ENCODE assay signal across 7 mouse cellular contexts in the genomic region with DNA sequence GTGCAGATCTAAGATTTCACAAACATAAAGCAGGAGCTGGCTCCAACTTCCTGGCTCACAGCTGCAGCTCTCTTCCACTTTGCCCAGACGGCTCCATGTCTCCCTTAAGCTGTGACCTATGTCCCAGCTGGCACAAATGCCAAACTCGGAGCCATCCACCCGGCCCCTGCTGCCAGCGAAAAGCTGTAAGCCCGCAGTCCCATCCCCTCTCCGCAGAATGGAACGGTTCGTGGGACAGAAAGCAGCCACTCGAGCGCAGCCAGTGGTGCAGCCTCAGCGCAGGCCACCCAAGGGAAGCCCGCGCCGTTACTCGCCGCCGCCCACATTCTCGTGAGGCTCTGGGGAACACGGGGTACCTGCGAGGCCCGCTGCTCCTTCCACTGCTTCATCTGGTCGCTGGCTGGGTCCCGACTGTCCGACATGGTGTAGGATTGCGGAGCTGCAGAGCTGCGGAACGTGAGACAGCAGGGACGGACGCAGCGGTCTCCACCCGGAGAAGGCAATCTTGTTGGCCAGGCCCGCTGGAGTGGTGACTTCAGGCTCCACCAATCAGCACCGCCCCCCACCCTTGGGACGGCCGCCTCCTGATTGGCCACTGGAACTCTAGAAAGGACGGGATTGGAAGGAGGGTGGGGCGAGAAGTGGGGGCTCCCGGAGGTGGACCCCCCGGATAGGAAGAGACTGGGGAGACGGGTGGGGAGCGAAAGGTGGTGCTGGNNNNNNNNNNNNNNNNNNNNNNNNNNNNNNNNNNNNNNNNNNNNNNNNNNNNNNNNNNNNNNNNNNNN. TPM values are rescaled to one million over a fixed set of nuclear protein-coding genes. Genes with fewer than 3 reads are reported as not detected.
DNase-seq lines count a peak whose midpoint lies in the region; ATAC-seq lines count a peak whose summit lies in the region.

Cat (minus strand) TSS at position 544 of the 785 bp plus-strand sequence.

- H3K4me1 ChIP-seq in intestine, embryonic 16.5 days (ENCODE audit: control insufficient read depth, insufficient read depth, low read length) = peaks cover 18% of the 10 kb centered on the region
- H3K4me1 ChIP-seq in midbrain, embryonic 11.5 days (ENCODE audit: control insufficient read depth, insufficient read depth, low read length) = peaks cover 12% of the 10 kb centered on the region

- H3K4me3 ChIP-seq in intestine, embryonic 16.5 days (ENCODE audit: low read length) = peak within 1 kb of the TSS; percentile 95
- H3K4me3 ChIP-seq in midbrain, embryonic 11.5 days (ENCODE audit: low read depth, low read length) = peak within 1 kb of the TSS; percentile 78

- peak within 1 kb of the TSS; percentile 89 for H3K9ac ChIP-seq in intestine, embryonic 16.5 days (ENCODE audit: low read depth, low read length)
- H3K9ac ChIP-seq in midbrain, embryonic 11.5 days (ENCODE audit: low read length) = peak within 1 kb of the TSS; percentile 94

- peak within 1 kb of the TSS; percentile 92 for H3K27ac ChIP-seq in intestine, embryonic 16.5 days (ENCODE audit: low read length)
- peak within 1 kb of the TSS; percentile 90 for H3K27ac ChIP-seq in midbrain, embryonic 11.5 days (ENCODE audit: low read depth, low read length)

- no peaks in the 10 kb centered on the region for H3K9me3 ChIP-seq in intestine, embryonic 16.5 days (ENCODE audit: control insufficient read depth, low read length)
- no peaks in the 10 kb centered on the region for H3K9me3 ChIP-seq in midbrain, embryonic 11.5 days (ENCODE audit: control insufficient read depth, low read length)

- H3K36me3 ChIP-seq in intestine, embryonic 16.5 days (ENCODE audit: control insufficient read depth, insufficient read depth, low read length) = no peaks in the 10 kb centered on the region
- H3K36me3 ChIP-seq in midbrain, embryonic 11.5 days (ENCODE audit: control insufficient read depth, insufficient read depth, low read length) = no peaks in the 10 kb centered on the region

- peak; percentile 99 for ATAC-seq in intestine, embryonic 16.5 days
- peak; percentile 99 for ATAC-seq in midbrain, embryonic 11.5 days (ENCODE audit: low FRiP score)

- under 1% methylated on average over 41 of the region's 41 CpGs for WGBS in intestine, embryonic 16.5 days
- WGBS in midbrain, embryonic 11.5 days = 0% methylated on average over 41 of the region's 41 CpGs

- no peaks in the 10 kb centered on the region for H3K27me3 ChIP-seq in intestine, embryonic 16.5 days (replicated peaks; ENCODE audit: control insufficient read depth, insufficient read depth, low read length)
- no peaks in the 10 kb centered on the region for H3K27me3 ChIP-seq in midbrain, embryonic 11.5 days (ENCODE audit: control insufficient read depth, insufficient read depth, low read length)

- H3K4me2 ChIP-seq in intestine, embryonic 16.5 days (ENCODE audit: low read depth, low read length) = peak within 1 kb of the TSS; percentile 64
- peak within 1 kb of the TSS; percentile 73 for H3K4me2 ChIP-seq in midbrain, embryonic 11.5 days

- DNase-seq in adrenal gland, adult 8-10 months = peak; percentile 97
- DNase-seq in embryo, embryonic 9.5 days (ENCODE audit: extremely low spot score) = peak; percentile 97
- peak; percentile 95 to 98 for DNase-seq in gastrocnemius, postnatal 4 days (ENCODE audit: low spot score in 2 of 2)
- peak; percentile 93 to 95 for DNase-seq in left cerebral cortex, postnatal 36 days (ENCODE audit: low spot score in 2 of 2)
- peak; percentile 98 for DNase-seq in midbrain, embryonic 11.5 days (ENCODE audit: low spot score, missing footprints)
- peak; percentile 97 for DNase-seq in skeletal muscle tissue, adult 2 months (ENCODE audit: low read depth, low spot score)

- intact Hi-C loops in left cerebral cortex, postnatal 36 days (cut with DNase I) = no loop called here

RNA-seq across cellular contexts. Expression of gene Cat, which starts in this region (rescaled TPM):
- 100 to 1,000 TPM; 149 to 361 (median 282) TPM for total RNA-seq in adrenal gland, adult 8-10 months (2022)
- 100 to 1,000 TPM; 102 to 103 TPM for total RNA-seq in gastrocnemius, postnatal 4 days (2021)
- polyA plus RNA-seq in intestine, embryonic 16.5 days (2015; fragmentation: Nextera tagmentation; extraction: Ambion mirVana) = 169 and 195 TPM in 2 replicates
- total RNA-seq in left cerebral cortex, postnatal 36 days (2021) = 10 to 100 TPM; 40.2 to 51.7 TPM
- polyA plus RNA-seq in midbrain, embryonic 11.5 days (2014; fragmentation: Nextera tagmentation; extraction: Ambion mirVana) = 149 and 157 TPM in 2 replicates

Comparison
In these comparisons a context has a peak if more than half of its experiments do, and no peak if none do; other contexts are left out.
1. Peak in every context shown above with its lines: DNase-seq, ATAC-seq, H3K4me3 ChIP-seq and H3K27ac ChIP-seq.